Mouse (Mus musculus) MEL (cell line): ENCODE measurements around the gene Gsk3b. TPM values are rescaled to one million over a fixed set of nuclear protein-coding genes. Genes with fewer than 3 reads are reported as not detected.

ENCODE experiments used
- DNase-seq: peaks from one replicate; pipeline ENCODE4 v3.0.0; 2011; ENCODE audit warnings: low read depth, low spot score
- H3K27ac ChIP-seq: 2 replicates; pipeline ENCODE4 v1.5.1; 2012; ENCODE audit warnings: low read depth, mild to moderate bottlenecking, control low read depth, low read length, moderate library complexity; ENCODE audit not compliant: control insufficient read depth
- H3K27me3 ChIP-seq, 2 experiments: fragments of 150-350 bp in 1 of 2; sonication (generic) in 1 of 2; 2 replicates each; pipeline ENCODE4 v1.6.1; 2012; ENCODE audit warnings: low read length in 2 of 2, mild to moderate bottlenecking in 2 of 2, improper control_type of control experiment in 1 of 2, moderate library complexity in 1 of 2; ENCODE audit not compliant: insufficient read depth in 2 of 2, control insufficient read depth in 1 of 2
- H3K36me3 ChIP-seq, 2 experiments: 2 replicates each; pipeline ENCODE4 v1.6.1; 2012 to 2014; ENCODE audit warnings: low read length in 2 of 2, improper control_type of control experiment in 1 of 2, inconsistent platforms in 1 of 2, mild to moderate bottlenecking in 1 of 2; ENCODE audit not compliant: insufficient read depth in 2 of 2, control insufficient read depth in 1 of 2
- H3K4me1 ChIP-seq, 2 experiments: fragments of 150-350 bp in 1 of 2; sonication (generic) in 1 of 2; 2 replicates each; pipeline ENCODE4 v1.6.1; 2012; ENCODE audit warnings: low read length in 2 of 2, improper control_type of control experiment in 1 of 2, mild to moderate bottlenecking in 1 of 2; ENCODE audit not compliant: insufficient read depth in 2 of 2, control insufficient read depth in 1 of 2
- H3K4me3 ChIP-seq, 2 experiments: fragments of 150-350 bp in 1 of 2; sonication (generic) in 1 of 2; 2 replicates each; pipeline ENCODE4 v1.5.1; 2012; ENCODE audit warnings: low read depth in 2 of 2, low read length in 2 of 2, mild to moderate bottlenecking in 2 of 2, moderate library complexity in 2 of 2, control low read depth in 1 of 2, improper control_type of control experiment in 1 of 2; ENCODE audit not compliant: control insufficient read depth in 1 of 2, insufficient read depth in 1 of 2
- H3K79me2 ChIP-seq: 2 replicates; pipeline ENCODE4 v1.6.1; 2012; ENCODE audit warnings: mild to moderate bottlenecking, low read length, moderate library complexity; ENCODE audit not compliant: control insufficient read depth, poor library complexity, insufficient read depth
- H3K9ac ChIP-seq: 2 replicates; pipeline ENCODE4 v1.6.1; 2012; ENCODE audit warnings: low read depth, mild to moderate bottlenecking, control low read depth, low read length, moderate library complexity; ENCODE audit not compliant: control insufficient read depth, poor library complexity, severe bottlenecking
- H3K9me3 ChIP-seq: fragments of 150-350 bp; sonication (generic); replicated peaks from 2 replicates; pipeline ENCODE4 v1.6.1; 2012; ENCODE audit warnings: mild to moderate bottlenecking, low read length, improper control_type of control experiment, moderate library complexity; ENCODE audit not compliant: insufficient read depth
- CHD1 ChIP-seq: IDR thresholded peaks from 2 replicates; pipeline ENCODE4 v1.6.1; 2012; ENCODE audit warnings: low read depth, mild to moderate bottlenecking, inconsistent platforms, low read length, improper control_type of control experiment
- CHD2 ChIP-seq: IDR thresholded peaks from 2 replicates; pipeline ENCODE4 v1.6.1; 2011; ENCODE audit warnings: low read length, improper control_type of control experiment
- EP300 ChIP-seq, 2 experiments: IDR thresholded peaks; 2 replicates each; pipeline ENCODE4 v1.6.1; 2011; ENCODE audit warnings: improper control_type of control experiment in 2 of 2, low read length in 2 of 2, low read depth in 1 of 2, mild to moderate bottlenecking in 1 of 2
- KAT2A ChIP-seq: conservative IDR thresholded peaks from 2 replicates; pipeline ENCODE4 v1.6.1; 2012; ENCODE audit warnings: low read depth, low read length, improper control_type of control experiment, inconsistent platforms
- MAX ChIP-seq: IDR thresholded peaks from 2 replicates; pipeline ENCODE4 v1.6.1; 2011; ENCODE audit warnings: low read length, improper control_type of control experiment
- MAZ ChIP-seq: IDR thresholded peaks from 2 replicates; pipeline ENCODE4 v1.6.1; 2012; ENCODE audit warnings: low read depth, mild to moderate bottlenecking, inconsistent platforms, low read length, improper control_type of control experiment
- MXI1 ChIP-seq: IDR thresholded peaks from 2 replicates; pipeline ENCODE4 v1.6.1; 2011; ENCODE audit warnings: mild to moderate bottlenecking, low read depth, low read length, improper control_type of control experiment
- RAD21 ChIP-seq: IDR thresholded peaks from 2 replicates; pipeline ENCODE4 v1.6.1; 2011; ENCODE audit warnings: mild to moderate bottlenecking, low read depth, low read length, improper control_type of control experiment
- RCOR1 ChIP-seq: IDR thresholded peaks from 2 replicates; pipeline ENCODE4 v1.6.1; 2012; ENCODE audit warnings: low read depth, mild to moderate bottlenecking, inconsistent platforms, low read length, improper control_type of control experiment
- SMC3 ChIP-seq: IDR thresholded peaks from 2 replicates; pipeline ENCODE4 v1.6.1; 2011; ENCODE audit warnings: low read depth, low read length, improper control_type of control experiment
- UBTF ChIP-seq: IDR thresholded peaks from 2 replicates; pipeline ENCODE4 v1.6.1; 2012; ENCODE audit warnings: low read depth, mild to moderate bottlenecking, inconsistent platforms, low read length, improper control_type of control experiment, moderate library complexity, borderline replicate concordance; ENCODE audit not compliant: insufficient read depth
- ZKSCAN1 ChIP-seq: IDR thresholded peaks from 2 replicates; pipeline ENCODE4 v1.6.1; 2012; ENCODE audit warnings: low read depth, mild to moderate bottlenecking, inconsistent platforms, low read length, improper control_type of control experiment, moderate library complexity
- polyA plus RNA-seq, 2 experiments: library from polyadenylated mRNA; stranded (reverse) in 1 of 2; unstranded in 1 of 2; fragments of >175 nt in 1 of 2; fragments of >200 nt in 1 of 2; gene quantifications; 2 replicates each; pipeline versions ENCODE4 v1.2.1 to v1.2.4; 2012; ENCODE audit warnings: low replicate concordance in 2 of 2, low read depth in 1 of 2; ENCODE audit not compliant: insufficient read length in 2 of 2, insufficient read depth in 1 of 2, missing spikeins in 1 of 2
- total RNA-seq: library from RNA; depleted of rRNA; stranded (reverse); fragments of 300-350 nt; gene quantifications from 2 replicates; pipeline ENCODE4 v1.2.3, GENCODE M21; 2012

Gene Gsk3b
- total and polyA plus RNA-seq, 3 experiments: 8.8 to 20.1 TPM; not detected in 1

DNA sequence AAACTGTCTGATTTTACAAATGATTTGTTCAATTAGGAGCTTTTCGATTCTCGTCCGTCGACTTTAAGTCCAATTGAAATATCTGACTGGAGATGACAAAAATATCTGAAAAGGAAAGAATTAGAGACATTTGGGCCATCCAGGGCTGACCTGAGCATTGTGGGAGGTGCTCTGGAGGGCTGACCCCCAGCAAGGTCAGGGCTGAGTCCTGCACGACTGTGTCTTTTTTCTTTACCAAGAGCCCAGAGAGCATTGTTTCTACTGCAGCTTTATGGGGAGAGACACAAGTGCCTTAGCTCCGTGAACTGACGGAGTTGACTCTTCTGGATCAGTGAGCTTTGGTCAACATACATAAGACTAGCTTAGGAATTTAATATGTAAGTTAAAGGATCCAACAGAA is 43.4 kb downstream of the Gsk3b start:
- Histone ChIP-seq H3K4me3 (no peak overlapping the region), H3K9me3 (no peaks in the 10 kb centered on the region), H3K36me3 (no peaks in the 10 kb centered on the region; a peak in 1 of 4 replicates), H3K4me1 (no peaks in the 10 kb centered on the region; a peak in 1 of 4 replicates), H3K79me2 (peaks cover 1% of the 10 kb centered on the region; the same call in 1 of the 2 replicates), H3K27ac (no peak overlapping the region), H3K9ac (no peak overlapping the region), H3K27me3 (no peaks in the 10 kb centered on the region)
- TF ChIP-seq KAT2A (no peak), CHD2 (no peak), RAD21 (no peak), MAZ (no peak), UBTF (no peak)
- DNase-seq: no peak

DNA sequence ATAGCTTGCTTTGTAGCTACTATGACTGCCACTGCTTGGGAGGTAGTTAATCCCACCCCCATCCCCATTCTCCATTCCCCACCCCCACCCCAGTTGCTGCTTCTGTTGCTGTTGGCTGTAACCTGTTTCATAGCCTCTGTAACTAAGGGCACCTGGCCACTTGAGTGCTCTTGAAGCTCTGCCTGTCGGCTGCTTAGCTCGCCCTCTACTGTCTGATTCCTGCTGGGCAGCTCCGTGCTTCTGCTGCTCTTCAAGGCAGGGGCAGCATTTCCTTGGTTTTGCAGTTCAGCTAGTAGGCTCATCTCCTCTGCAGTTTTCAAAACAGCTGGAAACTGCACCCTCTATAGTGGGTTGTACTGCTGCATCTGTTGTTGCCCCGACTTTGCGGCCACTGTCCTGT is 48.5 kb downstream of the Gsk3b start:
- TF ChIP-seq MXI1 (no peak), EP300 (IDR thresholded peaks at IDR 0.05; ENCODE audit: low read depth in 1 of 2, low read length in 2 of 2) (no peak), ZKSCAN1 (no peak), MAX (no peak), SMC3 (no peak), UBTF (no peak), RCOR1 (no peak)
- TF ChIP-seq, all 39 proteins: peak for 0
- Histone ChIP-seq H3K4me3 (no peak overlapping the region), H3K27me3 (no peaks in the 10 kb centered on the region), H3K36me3 (no peaks in the 10 kb centered on the region), H3K4me1 (no peaks in the 10 kb centered on the region), H3K27ac (no peak overlapping the region), H3K9me3 (no peaks in the 10 kb centered on the region), H3K79me2 (peaks cover 1% of the 10 kb centered on the region; the same call in 1 of the 2 replicates), H3K9ac (no peak overlapping the region)
- DNase-seq: no peak

DNA sequence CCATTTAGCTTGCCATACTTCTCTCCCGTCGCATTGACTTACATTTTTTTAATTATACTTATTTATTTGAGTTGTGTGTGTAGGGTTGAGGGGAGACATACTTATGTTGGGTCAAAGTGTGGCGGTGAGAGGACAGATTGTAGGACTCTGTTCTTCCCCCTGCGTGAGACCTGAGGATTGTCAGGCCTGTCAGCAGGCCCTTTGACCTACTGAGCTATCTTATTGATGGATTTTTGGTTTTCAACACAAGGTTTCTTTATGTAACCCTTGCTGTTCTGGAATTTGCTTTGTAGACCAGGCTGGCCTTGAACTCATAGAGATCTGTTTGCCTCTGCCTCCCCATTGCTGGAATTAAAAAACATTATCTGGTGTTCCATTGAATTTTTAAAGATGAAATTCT is 56.1 kb downstream of the Gsk3b start:
- Histone ChIP-seq H3K9me3 (no peaks in the 10 kb centered on the region), H3K27ac (no peak overlapping the region), H3K79me2 (no peaks in the 10 kb centered on the region), H3K27me3 (no peaks in the 10 kb centered on the region), H3K4me3 (no peak overlapping the region), H3K9ac (no peak overlapping the region), H3K4me1 (no peaks in the 10 kb centered on the region), H3K36me3 (peaks cover 0 to 7% of the 10 kb centered on the region in 2 experiments; a peak in 2 of 4 replicates)
- no peak for DNase-seq
- TF ChIP-seq CHD1: no peak
- TF ChIP-seq KAT2A: no peak
